Mouse (Mus musculus): ENCODE data around the gene S100a14.

GRCm38 (mm10) chr3:90549676-90550420 is 23.2 kb downstream of the S100a14 start:
- TF ChIP-seq CTCF (IDR thresholded peaks at IDR 0.05; ENCODE audit: borderline replicate concordance, extremely low read depth, insufficient read depth, insufficient read length) (no peak), POLR2A (IDR thresholded peaks at IDR 0.05; ENCODE audit: borderline replicate concordance, extremely low read depth, insufficient read depth, insufficient read length, poor library complexity, severe bottlenecking) (no peak)

Measured in brain, embryonic 14.5 days (tissue).